Mouse (Mus musculus): ENCODE data around the gene Fam171b. TPM values are rescaled to one million over a fixed set of nuclear protein-coding genes. Genes with fewer than 3 reads are reported as not detected.

Gene Fam171b
- polyA plus RNA-seq, 1 experiment from 2014 or later: 18.6 TPM

- Histone ChIP-seq H3K4me3 (no peak overlapping the region), H3K9ac (no peak overlapping the region), H3K4me2 (replicated peaks) (no peak overlapping the region), H3K27ac (no peak overlapping the region), H3K36me3 (no peaks in the 10 kb centered on the region), H3K9me3 (no peaks in the 10 kb centered on the region), H3K27me3 (no peaks in the 10 kb centered on the region), H3K4me1 (peaks cover 12% of the 10 kb centered on the region)
- WGBS: 55% methylated on average over 6 of the region's 6 CpGs
- no peak for ATAC-seq (ENCODE audit: low FRiP score, low read depth)
Measured at GRCm38 (mm10) chr2:83816147-83816546, 3.7 kb downstream of the Fam171b start.

DNA sequence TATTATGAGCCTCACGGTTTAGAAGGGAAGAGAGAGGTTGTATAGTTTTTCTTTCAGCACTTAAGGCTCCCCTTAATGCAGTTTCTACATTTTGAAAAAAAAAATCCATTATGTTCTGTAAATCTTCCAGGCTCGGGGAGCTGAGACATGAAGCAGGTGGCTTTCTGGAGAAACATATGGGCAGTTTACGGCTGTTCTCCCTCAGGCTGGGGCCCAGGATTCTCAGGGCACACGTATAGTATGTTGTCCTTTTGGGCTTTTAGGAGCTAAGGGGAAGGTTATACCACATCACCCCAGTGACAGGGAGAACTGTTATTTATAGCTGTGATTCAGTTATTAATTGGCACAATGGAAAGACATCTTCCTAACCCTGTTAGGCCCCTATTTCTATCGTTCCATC is 12.7 kb downstream of the Fam171b start:
- Histone ChIP-seq H3K4me2 (replicated peaks) (no peak overlapping the region), H3K9ac (no peak overlapping the region), H3K4me3 (no peak overlapping the region), H3K9me3 (no peaks in the 10 kb centered on the region), H3K36me3 (no peaks in the 10 kb centered on the region), H3K4me1 (peaks cover 14% of the 10 kb centered on the region; the same call in 1 of the 2 replicates), H3K27ac (no peak overlapping the region), H3K27me3 (no peaks in the 10 kb centered on the region)
- 18% methylated on average over 5 of the region's 5 CpGs for WGBS
- no peak for ATAC-seq (ENCODE audit: low FRiP score, low read depth)

DNA sequence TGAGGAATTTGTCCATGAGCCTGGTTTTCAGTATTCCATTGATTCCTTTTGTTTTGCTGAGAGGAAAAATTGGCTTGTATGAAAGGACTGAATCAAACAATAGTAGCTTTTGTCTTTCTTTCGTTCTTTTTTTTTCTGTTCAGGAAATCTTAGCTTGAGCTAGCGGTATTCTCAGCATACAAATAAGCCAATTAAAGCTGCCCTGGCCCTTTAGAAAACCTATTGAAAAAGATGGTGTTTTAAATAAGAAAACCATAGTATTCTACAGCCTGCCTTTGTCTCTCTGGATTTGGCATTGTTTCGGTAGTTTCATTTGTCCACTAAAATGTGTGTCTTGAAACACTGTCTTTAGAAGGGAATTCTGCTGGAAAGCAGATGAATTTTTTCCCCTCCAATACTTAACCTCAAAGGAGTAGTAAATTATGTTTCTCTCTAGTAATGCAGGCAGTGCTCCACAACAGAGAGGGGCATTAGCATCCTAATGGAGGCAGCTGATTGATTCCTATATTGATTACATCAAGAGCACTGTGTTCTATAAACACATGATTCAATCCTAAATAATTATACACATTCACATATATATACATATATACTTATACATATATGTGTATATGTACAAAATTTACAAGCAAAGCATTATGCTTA is 16.6 kb downstream of the Fam171b start:
- H3K4me3 ChIP-seq: no peak overlapping the region
- no peaks in the 10 kb centered on the region for H3K36me3 ChIP-seq
- no peak for ATAC-seq (ENCODE audit: low FRiP score, low read depth)
- H3K4me1 ChIP-seq: peaks cover 14% of the 10 kb centered on the region; the same call in 1 of the 2 replicates
- WGBS: 66% methylated on average over 3 of the region's 3 CpGs
- no peak overlapping the region for H3K9ac ChIP-seq
- H3K27me3 ChIP-seq: no peaks in the 10 kb centered on the region
- H3K4me2 ChIP-seq (replicated peaks): no peak overlapping the region
- no peak overlapping the region for H3K27ac ChIP-seq
- no peaks in the 10 kb centered on the region for H3K9me3 ChIP-seq

GRCm38 (mm10) chr2:83832903-83833302 is 20.5 kb downstream of the Fam171b start:
- H3K36me3 ChIP-seq: no peaks in the 10 kb centered on the region
- no peak overlapping the region for H3K4me2 ChIP-seq (replicated peaks)
- 88% methylated on average over 4 of the region's 4 CpGs for WGBS
- H3K4me3 ChIP-seq: no peak overlapping the region
- no peaks in the 10 kb centered on the region for H3K27me3 ChIP-seq
- H3K9ac ChIP-seq: no peak overlapping the region
- ATAC-seq (ENCODE audit: low FRiP score, low read depth): no peak
- no peaks in the 10 kb centered on the region for H3K9me3 ChIP-seq
- no peaks in the 10 kb centered on the region for H3K4me1 ChIP-seq
- H3K27ac ChIP-seq: no peak overlapping the region

- H3K36me3 ChIP-seq: no peaks in the 10 kb centered on the region
- H3K9me3 ChIP-seq: no peaks in the 10 kb centered on the region
- no peak overlapping the region for H3K9ac ChIP-seq
- H3K4me2 ChIP-seq (replicated peaks): no peak overlapping the region
- no peak overlapping the region for H3K4me3 ChIP-seq
- H3K4me1 ChIP-seq: no peaks in the 10 kb centered on the region
- H3K27ac ChIP-seq: no peak overlapping the region
- no peak for ATAC-seq (ENCODE audit: low FRiP score, low read depth)
- H3K27me3 ChIP-seq: no peaks in the 10 kb centered on the region
- WGBS: 83% methylated on average over 10 of the region's 10 CpGs
Measured at GRCm38 (mm10) chr2:83835313-83836070, 23.1 kb downstream of the Fam171b start.

- H3K27me3 ChIP-seq: no peaks in the 10 kb centered on the region
- ATAC-seq (ENCODE audit: low FRiP score, low read depth): no peak
- 86% methylated on average over 3 of the region's 3 CpGs for WGBS
Measured at GRCm38 (mm10) chr2:83848495-83848894, 36.1 kb downstream of the Fam171b start.

DNA sequence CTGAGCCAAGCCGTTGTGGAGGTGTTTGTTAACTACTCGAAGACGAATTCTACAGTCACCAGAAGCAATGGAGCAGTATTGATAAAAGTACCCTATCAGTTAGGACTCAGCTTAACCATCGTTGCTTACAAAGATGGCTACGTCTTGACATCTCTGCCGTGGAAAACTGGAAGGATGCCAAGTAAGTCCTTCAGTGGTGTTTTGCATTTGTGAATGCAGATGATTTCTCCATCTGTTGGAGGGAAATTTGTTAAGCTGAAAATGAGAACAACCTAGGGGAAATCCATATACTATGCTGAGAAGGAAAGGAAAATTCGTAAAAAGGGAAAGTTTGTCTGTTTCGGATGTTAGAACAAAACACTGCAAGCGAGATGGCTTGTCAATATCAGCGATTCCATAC is 41.0 kb downstream of the Fam171b start:
- 80% methylated on average over 10 of the region's 10 CpGs for WGBS
- H3K27me3 ChIP-seq: no peaks in the 10 kb centered on the region
- H3K4me3 ChIP-seq: no peak overlapping the region
- ATAC-seq (ENCODE audit: low FRiP score, low read depth): no peak
- H3K27ac ChIP-seq: no peak overlapping the region
- 0 out of 2 replicates have a peak, but pooled peaks cover 4% of the 10 kb centered on the region for H3K36me3 ChIP-seq
- H3K9me3 ChIP-seq: no peaks in the 10 kb centered on the region
- no peak overlapping the region for H3K4me2 ChIP-seq (replicated peaks)
- peaks cover 14% of the 10 kb centered on the region; the same call in 1 of the 2 replicates for H3K4me1 ChIP-seq
- no peak overlapping the region for H3K9ac ChIP-seq

More at GRCm38 (mm10) chr2:83848495-83848894, 36.1 kb downstream of the Fam171b start:
- H3K9ac ChIP-seq: no peak overlapping the region
- H3K36me3 ChIP-seq: no peaks in the 10 kb centered on the region
- H3K4me2 ChIP-seq (replicated peaks): no peak overlapping the region
- no peak overlapping the region for H3K4me3 ChIP-seq
- H3K27ac ChIP-seq: no peak overlapping the region
- H3K9me3 ChIP-seq: no peaks in the 10 kb centered on the region
- H3K4me1 ChIP-seq: 0 out of 2 replicates have a peak, but pooled peaks cover 13% of the 10 kb centered on the region

DNA sequence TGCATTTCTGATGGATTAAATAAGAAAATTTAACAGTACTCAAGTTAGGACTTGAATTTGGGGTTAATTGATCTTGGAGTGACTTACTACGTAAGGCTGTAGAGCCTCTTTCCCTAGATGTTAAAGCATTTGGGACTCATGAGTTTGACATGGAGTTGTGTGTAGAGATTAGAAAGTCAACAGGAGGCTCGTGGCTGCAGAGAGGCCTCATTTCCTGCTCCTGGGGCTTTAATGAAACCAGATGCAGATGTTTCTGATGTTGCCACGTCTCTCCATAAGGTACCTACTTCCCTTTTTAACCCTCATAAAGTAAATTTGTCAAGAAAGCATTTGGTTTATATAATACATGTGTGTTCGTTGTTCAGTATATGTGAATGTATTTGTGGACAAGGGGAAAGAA is 43.8 kb downstream of the Fam171b start:
- Histone ChIP-seq H3K9ac (no peak overlapping the region), H3K27me3 (no peaks in the 10 kb centered on the region), H3K4me2 (replicated peaks) (no peak overlapping the region), H3K4me3 (no peak overlapping the region), H3K9me3 (no peaks in the 10 kb centered on the region), H3K4me1 (peaks cover 9% of the 10 kb centered on the region; the same call in 1 of the 2 replicates), H3K27ac (no peak overlapping the region), H3K36me3 (0 out of 2 replicates have a peak, but pooled peaks cover 4% of the 10 kb centered on the region)
- ATAC-seq (ENCODE audit: low FRiP score, low read depth): no peak
- WGBS: 14% methylated on average over 4 of the region's 4 CpGs

GRCm38 (mm10) chr2:83883850-83884420 is 71.5 kb downstream of the Fam171b start:
- no peak overlapping the region for H3K4me2 ChIP-seq (replicated peaks)
- no peaks in the 10 kb centered on the region for H3K27me3 ChIP-seq
- WGBS: 84% methylated on average over 6 of the region's 6 CpGs
- no peaks in the 10 kb centered on the region for H3K9me3 ChIP-seq
- no peak for ATAC-seq (ENCODE audit: low FRiP score, low read depth)
- no peak overlapping the region for H3K27ac ChIP-seq
- peaks cover 14% of the 10 kb centered on the region for H3K36me3 ChIP-seq
- H3K9ac ChIP-seq: no peak overlapping the region
- no peak overlapping the region for H3K4me3 ChIP-seq
- 0 out of 2 replicates have a peak, but pooled peaks cover 3% of the 10 kb centered on the region for H3K4me1 ChIP-seq

- H3K36me3 ChIP-seq: no peaks in the 10 kb centered on the region
- no peak overlapping the region for H3K4me2 ChIP-seq (replicated peaks)
- H3K4me3 ChIP-seq: no peak overlapping the region
- H3K4me1 ChIP-seq: no peaks in the 10 kb centered on the region
- 84% methylated on average over 2 of the region's 2 CpGs for WGBS
- H3K9me3 ChIP-seq: no peaks in the 10 kb centered on the region
- no peak overlapping the region for H3K9ac ChIP-seq
- ATAC-seq (ENCODE audit: low FRiP score, low read depth): no peak
- H3K27ac ChIP-seq: no peak overlapping the region
- H3K27me3 ChIP-seq: no peaks in the 10 kb centered on the region
Measured at GRCm38 (mm10) chr2:83893701-83894100, 81.3 kb downstream of the Fam171b start.

GRCm38 (mm10) chr2:83901896-83902540 is 89.6 kb downstream of the Fam171b start:
- H3K4me1 ChIP-seq: no peaks in the 10 kb centered on the region
- no peaks in the 10 kb centered on the region for H3K36me3 ChIP-seq
- no peak overlapping the region for H3K9ac ChIP-seq
- ATAC-seq (ENCODE audit: low FRiP score, low read depth): no peak
- H3K27me3 ChIP-seq: no peaks in the 10 kb centered on the region
- no peaks in the 10 kb centered on the region for H3K9me3 ChIP-seq
- WGBS: 78% methylated on average over 2 of the region's 2 CpGs
- H3K27ac ChIP-seq: no peak overlapping the region
- no peak overlapping the region for H3K4me2 ChIP-seq (replicated peaks)
- no peak overlapping the region for H3K4me3 ChIP-seq
